Mouse (Mus musculus): ENCODE data around the gene Cyp2a5.
"Not testable (repeated sequence)": the region's sequence is repeated elsewhere in the genome, so short reads cannot be mapped to it uniquely, and the experiment has no call there.

The Cyp2a5 gene

GRCm38 (mm10) chr7:26835059-26835458 lies at the start of gene Cyp2a5:
Gene Cyp2a5, plus strand, starts transcription at chr7:26835305.
- not testable (repeated sequence) for DNase-seq (ENCODE audit: low spot score in 2 of 2)

GRCm38 (mm10) chr7:26786013-26786412 lies 49.1 kb upstream of the Cyp2a5 start:
- DNase-seq (ENCODE audit: low spot score in 2 of 2) = not testable (repeated sequence)

- DNase-seq (ENCODE audit: low spot score in 2 of 2) = no peak
Observed at GRCm38 (mm10) chr7:26789984-26790383, 45.1 kb upstream of the Cyp2a5 start.

GRCm38 (mm10) chr7:26800104-26800503 lies 35.0 kb upstream of the Cyp2a5 start:
- no peak for DNase-seq (ENCODE audit: low spot score in 2 of 2)

GRCm38 (mm10) chr7:26800996-26801395 lies 34.1 kb upstream of the Cyp2a5 start:
- DNase-seq (ENCODE audit: low spot score in 2 of 2) = no peak

GRCm38 (mm10) chr7:26808592-26808991 lies 26.5 kb upstream of the Cyp2a5 start, which contains the start of gene Cyp2g1:
Gene Cyp2g1, plus strand, starts transcription at chr7:26808892.
- DNase-seq (ENCODE audit: low spot score in 2 of 2) = no peak

GRCm38 (mm10) chr7:26831556-26832292 lies 3.4 kb upstream of the Cyp2a5 start:
- DNase-seq (ENCODE audit: low spot score in 2 of 2) = not testable (repeated sequence)

GRCm38 (mm10) chr7:26832668-26833067 lies 2.4 kb upstream of the Cyp2a5 start:
- not testable (repeated sequence) for DNase-seq (ENCODE audit: low spot score in 2 of 2)

GRCm38 (mm10) chr7:26843400-26843799 lies 8.3 kb downstream of the Cyp2a5 start:
- not testable (repeated sequence) for DNase-seq (ENCODE audit: low spot score in 2 of 2)

- not testable (repeated sequence) for DNase-seq (ENCODE audit: low spot score in 2 of 2)
Observed at GRCm38 (mm10) chr7:26850063-26850462, 15.0 kb downstream of the Cyp2a5 start.

GRCm38 (mm10) chr7:26878581-26878980 lies 43.5 kb downstream of the Cyp2a5 start:
- DNase-seq (ENCODE audit: low spot score in 2 of 2) = not testable (repeated sequence)

- not testable (repeated sequence) for DNase-seq (ENCODE audit: low spot score in 2 of 2)
Observed at GRCm38 (mm10) chr7:26880600-26880999, 45.5 kb downstream of the Cyp2a5 start.

All from frontal cortex, postnatal 14 days (tissue).